Mouse (Mus musculus) retina, postnatal 1 day (tissue): ENCODE results near the gene Galnt2.
A peak's percentile ranks its signal among the peaks of the same experiment; 100 is the strongest.

Experiments
- DNase-seq: peaks from one replicate; pipeline ENCODE4 v3.0.0-alpha.2; 2012

Gene Galnt2

GRCm38 (mm10) chr8:124379289-124379688, 148.1 kb downstream of the Galnt2 start:
- DNase-seq = no peak

GRCm38 (mm10) chr8:124382235-124382634, 151.0 kb downstream of the Galnt2 start:
- DNase-seq = no peak

GRCm38 (mm10) chr8:124384336-124384735, 153.1 kb downstream of the Galnt2 start:
- no peak for DNase-seq

GRCm38 (mm10) chr8:124386225-124386899, 155.2 kb downstream of the Galnt2 start:
- DNase-seq = peak; percentile 40

- DNase-seq = no peak
Measured at GRCm38 (mm10) chr8:124389495-124389894, 158.3 kb downstream of the Galnt2 start.

GRCm38 (mm10) chr8:124391191-124391590, 160.0 kb downstream of the Galnt2 start:
- peak; percentile 34 for DNase-seq

GRCm38 (mm10) chr8:124392271-124393012, 161.3 kb downstream of the Galnt2 start:
- no peak for DNase-seq

GRCm38 (mm10) chr8:124393013-124393412, 161.8 kb downstream of the Galnt2 start:
- no peak for DNase-seq

GRCm38 (mm10) chr8:124393927-124394326, 162.7 kb downstream of the Galnt2 start:
- peak; percentile 19 for DNase-seq

- DNase-seq = no peak
Measured at GRCm38 (mm10) chr8:124394951-124395350, 163.8 kb downstream of the Galnt2 start.
